Mouse (Mus musculus) hindbrain, embryonic 13.5 days (tissue): ENCODE measurements around the gene Dqx1. TPM values are rescaled to one million over a fixed set of nuclear protein-coding genes. Genes with fewer than 3 reads are reported as not detected.

Experiments
- ATAC-seq: fragments of 200-750 bp; cut with Nextera tagmentation; 2 replicates; pipeline ENCODE4 v1.8.0; 2017; ENCODE audit warnings: moderate TSS enrichment; ENCODE audit not compliant: low FRiP score
- H3K27ac ChIP-seq: fragments of 300-500 bp; sonication (generic); 2 replicates; pipeline ENCODE4 v1.5.1; 2015; ENCODE audit warnings: inconsistent platforms, mild to moderate bottlenecking, moderate library complexity
- H3K27me3 ChIP-seq: fragments of 300-500 bp; sonication (generic); 2 replicates; pipeline ENCODE4 v1.6.1; 2015; ENCODE audit warnings: mild to moderate bottlenecking, inconsistent platforms
- H3K36me3 ChIP-seq: fragments of 300-500 bp; sonication (generic); 2 replicates; pipeline ENCODE4 v1.6.1; 2015; ENCODE audit warnings: mild to moderate bottlenecking, inconsistent platforms
- H3K4me1 ChIP-seq: fragments of 300-500 bp; sonication (generic); replicated peaks from 2 replicates; pipeline ENCODE4 v1.6.1; 2015; ENCODE audit warnings: inconsistent platforms
- H3K4me2 ChIP-seq: fragments of 300-500 bp; sonication (generic); 2 replicates; pipeline ENCODE4 v1.6.1; 2015; ENCODE audit warnings: inconsistent platforms, mild to moderate bottlenecking, moderate library complexity
- H3K4me3 ChIP-seq: fragments of 300-500 bp; sonication (generic); 2 replicates; pipeline ENCODE4 v1.5.1; 2015; ENCODE audit warnings: mild to moderate bottlenecking, inconsistent platforms
- H3K9ac ChIP-seq: fragments of 300-500 bp; sonication (generic); 2 replicates; pipeline ENCODE4 v1.6.1; 2015; ENCODE audit warnings: mild to moderate bottlenecking, inconsistent platforms
- H3K9me3 ChIP-seq: fragments of 300-500 bp; sonication (generic); 2 replicates; pipeline ENCODE4 v1.6.1; 2016; ENCODE audit warnings: inconsistent platforms
- WGBS: fragments of 180-500 bp; shearing (Covaris S2); methylation state at CpG from one replicate; pipeline ENCODE4 v1.1.7; 2015; 5-methylcytosine and 5-hydroxymethylcytosine counted together
- polyA plus RNA-seq: library from polyadenylated mRNA; unstranded; fragments of >200 nt; fragmentation: Nextera tagmentation; extraction: Ambion mirVana; gene quantifications from 2 replicates; pipeline ENCODE4 v1.2.1, GENCODE M21; 2015

Dqx1 gene
- polyA plus RNA-seq, 1 experiment from 2014 or later = 0.81 TPM

- H3K4me1 ChIP-seq = peaks cover 27% of the 10 kb centered on the region
- H3K4me2 ChIP-seq = no peak overlapping the region
- no peak for ATAC-seq
- no peaks in the 10 kb centered on the region for H3K36me3 ChIP-seq
- no peaks in the 10 kb centered on the region for H3K9me3 ChIP-seq
- H3K9ac ChIP-seq = no peak overlapping the region
- WGBS = 29% methylated on average over 6 of the region's 6 CpGs
- H3K27me3 ChIP-seq = peaks cover 99% of the 10 kb centered on the region
- no peak overlapping the region for H3K4me3 ChIP-seq
- no peak overlapping the region for H3K27ac ChIP-seq
Measured at GRCm38 (mm10) chr6:83066441-83066840, 8.8 kb downstream of the Dqx1 start.

DNA sequence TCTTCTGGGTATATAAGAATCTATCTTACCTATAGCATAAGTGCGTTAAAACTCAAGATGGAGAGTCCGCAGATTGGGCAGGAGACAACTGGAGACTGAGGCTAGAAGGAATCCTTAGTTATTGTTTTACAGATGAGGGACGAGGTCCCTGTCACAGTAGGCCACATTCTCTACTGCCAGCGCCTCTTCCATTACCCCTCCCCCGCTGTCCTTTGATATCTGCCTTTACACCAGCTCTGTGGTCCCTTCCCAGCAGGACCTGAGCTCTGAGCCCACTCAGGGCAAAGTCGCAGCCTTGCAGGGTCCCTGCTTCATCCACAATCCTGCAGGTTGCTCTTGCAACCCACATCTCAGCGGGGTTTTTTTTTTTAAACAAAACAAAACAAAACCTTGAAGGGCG lies 10.6 kb downstream of the Dqx1 start:
- Histone ChIP-seq H3K9ac (no peak overlapping the region), H3K4me3 (peak overlapping the region; percentile 23), H3K4me1 (peaks cover 28% of the 10 kb centered on the region), H3K27ac (no peak overlapping the region), H3K4me2 (no peak overlapping the region), H3K9me3 (no peaks in the 10 kb centered on the region), H3K36me3 (no peaks in the 10 kb centered on the region), H3K27me3 (peaks cover 99% of the 10 kb centered on the region)
- 3% methylated on average over 8 of the region's 8 CpGs for WGBS
- no peak for ATAC-seq

DNA sequence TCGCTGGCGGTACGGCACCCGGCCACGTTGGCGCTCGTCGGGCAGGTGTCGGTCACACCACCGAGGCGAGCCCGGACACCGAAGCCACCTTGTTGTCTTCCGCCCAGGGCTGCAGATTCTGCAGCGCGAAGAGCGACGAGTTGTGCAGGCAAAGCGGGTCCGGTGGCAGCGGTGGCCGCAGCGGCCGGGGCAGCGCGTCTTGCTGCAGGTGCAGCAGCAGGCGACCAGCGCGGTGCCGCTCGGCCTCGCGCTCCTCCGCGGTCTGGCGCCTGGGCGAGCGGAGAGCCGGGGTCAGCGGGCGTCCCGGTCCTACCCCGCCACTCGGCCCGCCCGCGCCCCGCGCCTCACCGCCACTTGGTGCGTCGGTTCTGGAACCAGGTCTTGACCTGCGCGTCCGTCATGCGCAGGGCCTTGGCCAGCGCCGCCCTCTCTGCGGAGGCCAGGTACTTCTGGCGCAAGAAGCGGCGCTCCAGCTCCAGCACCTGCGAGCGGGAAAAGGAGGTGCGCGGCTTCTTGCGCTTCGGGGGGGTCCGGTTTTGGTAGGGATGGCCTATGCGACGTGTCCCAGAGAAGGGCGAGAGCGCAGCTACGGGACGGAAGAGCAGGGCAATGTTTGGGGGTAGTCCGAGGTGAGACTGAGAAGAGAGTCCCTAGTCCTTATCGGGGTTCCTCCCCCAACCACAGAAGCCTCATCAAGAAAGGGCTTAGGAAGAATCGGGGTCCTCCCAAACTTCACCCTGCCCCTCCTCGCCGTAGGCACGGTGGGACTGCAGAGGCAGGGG lies 11.3 kb downstream of the Dqx1 start:
- 0 out of 2 replicates have a peak overlapping the region, but pooled peaks have one; percentile 9 for H3K9ac ChIP-seq
- peak overlapping the region; percentile 36; the same call in 1 of the 2 replicates for H3K4me2 ChIP-seq
- peaks cover 99% of the 10 kb centered on the region for H3K27me3 ChIP-seq
- H3K4me3 ChIP-seq = peak overlapping the region; percentile 23
- H3K36me3 ChIP-seq = no peaks in the 10 kb centered on the region
- WGBS = 1% methylated on average over 71 of the region's 81 CpGs
- no peak for ATAC-seq
- peaks cover 28% of the 10 kb centered on the region for H3K4me1 ChIP-seq
- H3K27ac ChIP-seq = no peak overlapping the region
- H3K9me3 ChIP-seq = no peaks in the 10 kb centered on the region

- H3K27me3 ChIP-seq = peaks cover 99% of the 10 kb centered on the region
- peak overlapping the region; percentile 11; the same call in 1 of the 2 replicates for H3K4me2 ChIP-seq
- 2% methylated on average over 66 of the region's 69 CpGs for whole genome bisulfite sequencing
- no peaks in the 10 kb centered on the region for H3K36me3 ChIP-seq
- peak overlapping the region; percentile 21 for H3K4me3 ChIP-seq
- H3K27ac ChIP-seq = no peak overlapping the region
- no peaks in the 10 kb centered on the region for H3K9me3 ChIP-seq
- H3K9ac ChIP-seq = no peak overlapping the region
- peaks cover 28% of the 10 kb centered on the region for H3K4me1 ChIP-seq
- ATAC-seq = no peak
Measured at GRCm38 (mm10) chr6:83069488-83070246, 12.0 kb downstream of the Dqx1 start.

DNA sequence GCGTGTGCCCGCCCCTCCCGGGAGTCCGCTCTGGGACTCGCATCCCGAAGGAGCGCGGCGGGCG lies 12.4 kb downstream of the Dqx1 start, which contains the start of gene Tlx2:
Tlx2 (minus strand) TSS at position 47 of the 64 bp plus-strand sequence.
- peak within 1 kb of the TSS; percentile 11; the same call in 1 of the 2 replicates for H3K4me2 ChIP-seq
- 0% methylated on average over 9 of the region's 10 CpGs for WGBS
- no peak for ATAC-seq

GRCm38 (mm10) chr6:83070311-83071219 lies 12.9 kb downstream of the Dqx1 start:
- H3K9ac ChIP-seq = no peak overlapping the region
- H3K4me3 ChIP-seq = peak overlapping the region; percentile 21
- H3K27me3 ChIP-seq = peaks cover 99% of the 10 kb centered on the region
- H3K27ac ChIP-seq = no peak overlapping the region
- H3K4me1 ChIP-seq = peaks cover 28% of the 10 kb centered on the region
- H3K36me3 ChIP-seq = no peaks in the 10 kb centered on the region
- H3K4me2 ChIP-seq = peak overlapping the region; percentile 11; the same call in 1 of the 2 replicates
- WGBS = under 1% methylated on average over 56 of the region's 58 CpGs
- no peak; the same call in 1 of the 2 replicates for ATAC-seq
- H3K9me3 ChIP-seq = no peaks in the 10 kb centered on the region

More for the DNA sequence above, 12.4 kb downstream of the Dqx1 start, which contains the start of gene Tlx2:
- H3K4me3 ChIP-seq = peak within 1 kb of the TSS; percentile 23
- H3K4me1 ChIP-seq = peaks cover 28% of the 10 kb centered on the region
- H3K36me3 ChIP-seq = no peaks in the 10 kb centered on the region
- H3K27me3 ChIP-seq = peaks cover 99% of the 10 kb centered on the region
- no peak within 1 kb of the TSS for H3K27ac ChIP-seq
- H3K9me3 ChIP-seq = no peaks in the 10 kb centered on the region
- no peak within 1 kb of the TSS for H3K9ac ChIP-seq

GRCm38 (mm10) chr6:83071220-83071619 lies 13.6 kb downstream of the Dqx1 start:
- H3K27me3 ChIP-seq = peaks cover 99% of the 10 kb centered on the region
- no peak overlapping the region for H3K9ac ChIP-seq
- no peak for ATAC-seq
- 0 out of 2 replicates have a peak overlapping the region, but pooled peaks have one; percentile 4 for H3K4me3 ChIP-seq
- H3K27ac ChIP-seq = no peak overlapping the region
- 0% methylated on average over 24 of the region's 24 CpGs for WGBS
- no peaks in the 10 kb centered on the region for H3K36me3 ChIP-seq
- H3K4me1 ChIP-seq = peaks cover 28% of the 10 kb centered on the region
- no peak overlapping the region for H3K4me2 ChIP-seq
- no peaks in the 10 kb centered on the region for H3K9me3 ChIP-seq

DNA sequence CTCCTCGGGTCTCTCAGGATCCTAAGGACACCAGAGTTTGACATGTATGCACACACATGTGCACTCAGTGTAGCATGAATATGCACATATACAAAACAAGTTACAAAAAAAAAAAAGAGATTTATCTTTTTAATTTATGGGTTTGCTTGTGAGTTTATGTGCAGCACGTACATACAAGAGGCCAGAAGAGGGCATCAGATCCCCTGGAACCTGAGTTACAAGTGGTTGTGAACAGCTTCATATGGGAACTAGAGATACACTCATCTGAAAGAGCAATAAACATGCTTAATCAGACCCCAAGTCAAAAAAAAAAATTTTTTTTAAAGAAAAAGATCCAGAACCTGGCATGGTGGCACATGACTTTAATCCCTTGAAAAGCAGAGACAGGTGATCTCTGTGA lies 17.3 kb downstream of the Dqx1 start:
- H3K4me2 ChIP-seq = no peak overlapping the region
- ATAC-seq = no peak
- H3K27ac ChIP-seq = no peak overlapping the region
- H3K27me3 ChIP-seq = peaks cover 72% of the 10 kb centered on the region
- no peaks in the 10 kb centered on the region for H3K9me3 ChIP-seq
- no peak overlapping the region for H3K4me3 ChIP-seq
- no peaks in the 10 kb centered on the region for H3K36me3 ChIP-seq
- 25% methylated on average over 2 of the region's 2 CpGs for WGBS
- no peak overlapping the region for H3K9ac ChIP-seq
- peaks cover 33% of the 10 kb centered on the region for H3K4me1 ChIP-seq

- Histone ChIP-seq H3K4me2 (peak within 1 kb of the TSS; percentile 94), H3K4me3 (peak within 1 kb of the TSS; percentile 77), H3K4me1 (peaks cover 25% of the 10 kb centered on the region), H3K27ac (peak within 1 kb of the TSS; percentile 94), H3K9me3 (no peaks in the 10 kb centered on the region), H3K27me3 (peaks cover 56% of the 10 kb centered on the region), H3K36me3 (peaks cover 23% of the 10 kb centered on the region), H3K9ac (peak within 1 kb of the TSS; percentile 88)
- ATAC-seq = peak; percentile 84
- under 1% methylated on average over 54 of the region's 54 CpGs for WGBS
Measured at GRCm38 (mm10) chr6:83077630-83078323, 20.1 kb downstream of the Dqx1 start, which contains the start of gene Pcgf1. TSS of gene Pcgf1 (plus strand) at chr6:83077869.

- WGBS = under 1% methylated on average over 46 of the region's 46 CpGs
- peak overlapping the region; percentile 77 for H3K4me3 ChIP-seq
- H3K4me1 ChIP-seq = peaks cover 25% of the 10 kb centered on the region
Measured at GRCm38 (mm10) chr6:83078324-83078858, 20.7 kb downstream of the Dqx1 start.

DNA sequence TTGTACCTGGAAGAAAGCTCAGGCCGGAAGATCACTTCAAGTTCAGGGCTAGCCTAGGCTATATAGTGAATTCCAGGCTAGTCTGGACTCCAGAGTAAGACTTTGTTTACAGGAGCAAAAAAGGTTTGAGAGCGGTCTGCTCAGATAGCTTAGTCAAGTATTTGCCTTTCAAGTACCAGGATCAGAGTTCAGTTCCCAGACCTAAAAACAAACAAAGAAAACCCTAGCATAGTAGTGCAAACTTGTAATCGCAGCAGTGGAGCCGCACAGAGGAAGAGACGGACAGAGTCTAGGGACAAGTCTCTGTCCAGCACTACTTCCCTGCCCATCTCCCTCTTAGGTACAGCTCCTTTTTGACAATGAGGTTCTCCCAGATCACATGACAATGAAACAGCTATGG lies 22.6 kb downstream of the Dqx1 start:
- Histone ChIP-seq H3K4me3 (no peak overlapping the region), H3K4me2 (0 out of 2 replicates have a peak overlapping the region, but pooled peaks have one; percentile 81), H3K36me3 (peaks cover 23% of the 10 kb centered on the region), H3K9me3 (no peaks in the 10 kb centered on the region), H3K27me3 (peaks cover 56% of the 10 kb centered on the region), H3K9ac (no peak overlapping the region), H3K27ac (no peak overlapping the region), H3K4me1 (peaks cover 25% of the 10 kb centered on the region)
- ATAC-seq = no peak
- 93% methylated on average over 5 of the region's 5 CpGs for WGBS

More at GRCm38 (mm10) chr6:83078324-83078858, 20.7 kb downstream of the Dqx1 start:
- Histone ChIP-seq H3K36me3 (peaks cover 23% of the 10 kb centered on the region), H3K27ac (peak overlapping the region; percentile 94), H3K9ac (peak overlapping the region; percentile 88), H3K27me3 (peaks cover 56% of the 10 kb centered on the region), H3K9me3 (no peaks in the 10 kb centered on the region), H3K4me2 (peak overlapping the region; percentile 94)
- ATAC-seq = peak; percentile 95
